Mouse (Mus musculus) liver, embryonic 11.5 days (tissue): ENCODE data around the gene Ttc7b. TPM values are rescaled to one million over a fixed set of nuclear protein-coding genes. Genes with fewer than 3 reads are reported as not detected.

Experiments
- ATAC-seq: fragments of 200-750 bp; cut with Nextera tagmentation; replicated peaks from 2 replicates; pipeline ENCODE4 v1.8.0; 2017; ENCODE audit warnings: moderate number of reproducible peaks, mild to moderate bottlenecking, moderate TSS enrichment, moderate library complexity; ENCODE audit not compliant: low FRiP score
- DNase-seq: peaks from one replicate; pipeline ENCODE4 v3.0.0-alpha.2; 2017; ENCODE audit warnings: low spot score
- H3K27ac ChIP-seq: fragments of 300-500 bp; sonication (generic); 2 replicates; pipeline ENCODE4 v1.5.1; 2014; ENCODE audit warnings: mild to moderate bottlenecking, low read depth, low read length, control low read depth
- H3K27me3 ChIP-seq: fragments of 300-500 bp; sonication (generic); replicated peaks from 2 replicates; pipeline ENCODE4 v1.6.1; 2014; ENCODE audit warnings: low read length, mixed read lengths; ENCODE audit not compliant: control insufficient read depth, insufficient read depth
- H3K36me3 ChIP-seq: fragments of 300-500 bp; sonication (generic); 2 replicates; pipeline ENCODE4 v1.6.1; 2014; ENCODE audit warnings: mild to moderate bottlenecking, low read length, moderate library complexity, mixed read lengths; ENCODE audit not compliant: control insufficient read depth, insufficient read depth
- H3K4me1 ChIP-seq: fragments of 300-500 bp; sonication (generic); replicated peaks from 2 replicates; pipeline ENCODE4 v1.6.1; 2014; ENCODE audit warnings: low read length, mixed read lengths; ENCODE audit not compliant: control insufficient read depth, insufficient read depth
- H3K4me2 ChIP-seq: fragments of 300-500 bp; sonication (generic); 2 replicates; pipeline ENCODE4 v1.6.1; 2014; ENCODE audit warnings: mild to moderate bottlenecking, control low read depth, moderate library complexity
- H3K4me3 ChIP-seq: fragments of 300-500 bp; sonication (generic); 2 replicates; pipeline ENCODE4 v1.5.1; 2014; ENCODE audit warnings: low read depth, low read length, control low read depth
- H3K9ac ChIP-seq: fragments of 300-500 bp; sonication (generic); 2 replicates; pipeline ENCODE4 v1.6.1; 2014; ENCODE audit warnings: low read depth, low read length, control low read depth
- H3K9me3 ChIP-seq: fragments of 300-500 bp; sonication (generic); 2 replicates; pipeline ENCODE4 v1.6.1; 2016; ENCODE audit warnings: low read length, inconsistent platforms, mixed read lengths; ENCODE audit not compliant: control insufficient read depth
- WGBS: fragments of 180-500 bp; shearing (Covaris S2); extraction: QIAGEN DNeasy Blood & Tissue Kit; methylation state at CpG from one replicate; pipeline ENCODE4 v1.1.7; 2014; 5-methylcytosine and 5-hydroxymethylcytosine counted together
- polyA plus RNA-seq: library from polyadenylated mRNA; unstranded; fragments of >200 nt; fragmentation: Nextera tagmentation; extraction: Ambion mirVana; gene quantifications from 2 replicates; pipeline ENCODE4 v1.2.1, GENCODE M21; 2014

Gene Ttc7b
- polyA plus RNA-seq, 1 experiment from 2014 or later = 6.2 TPM

DNA sequence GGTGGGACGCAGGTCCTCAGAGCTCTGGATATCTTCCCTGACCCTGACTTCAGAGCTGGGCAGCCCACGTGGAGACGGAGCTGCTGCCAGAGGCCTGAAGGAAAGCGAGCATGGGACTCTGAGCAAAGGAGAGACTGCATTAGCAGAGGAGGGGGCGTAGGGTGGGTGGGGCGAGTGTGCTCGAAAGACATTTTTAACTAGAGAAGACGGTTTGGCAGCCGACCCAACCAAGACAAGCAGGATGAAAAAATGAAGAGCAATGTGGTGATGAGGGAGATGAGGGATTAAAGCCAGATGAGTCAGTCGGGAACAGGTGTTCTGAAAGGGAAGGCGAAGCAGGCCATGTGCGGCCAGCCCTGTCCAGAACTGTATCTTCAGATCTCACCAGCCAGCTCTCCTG is 159.3 kb downstream of the Ttc7b start:
- Histone ChIP-seq H3K4me2 (no peak overlapping the region), H3K4me3 (no peak overlapping the region)

DNA sequence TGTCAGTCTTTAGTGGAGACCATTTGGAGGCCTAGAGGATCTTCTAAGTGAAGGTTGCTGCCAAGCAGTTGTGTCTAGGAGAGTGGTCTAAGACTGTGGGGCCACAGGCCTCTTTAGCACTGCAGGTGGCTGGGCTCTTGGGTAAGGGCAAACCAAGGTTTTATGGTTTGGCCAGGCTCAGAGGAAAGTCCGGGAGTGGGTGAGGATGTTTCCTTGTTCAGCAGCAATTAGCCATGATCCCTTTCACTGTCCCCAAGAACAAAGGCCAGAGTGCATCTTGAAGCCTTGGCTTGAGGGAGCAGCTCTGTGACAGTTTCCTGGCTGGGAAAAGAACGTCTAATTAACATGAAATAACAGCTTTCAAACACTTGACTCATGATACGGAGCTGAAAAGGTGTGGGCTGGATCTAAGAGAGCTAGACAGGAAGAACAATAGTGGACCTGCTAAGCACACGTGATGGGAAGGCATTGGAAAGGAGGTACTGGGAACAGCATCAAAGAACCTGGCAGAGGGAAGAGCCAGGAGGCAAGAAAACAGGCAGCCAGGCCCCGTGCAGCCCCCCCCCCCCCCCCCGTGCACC is 162.5 kb downstream of the Ttc7b start:
- no peak overlapping the region for H3K4me2 ChIP-seq
- ATAC-seq = no peak
- no peaks in the 10 kb centered on the region for H3K27me3 ChIP-seq
- H3K9ac ChIP-seq = no peak overlapping the region
- no peak overlapping the region for H3K4me3 ChIP-seq
- no peak for DNase-seq
- H3K27ac ChIP-seq = no peak overlapping the region
- no peaks in the 10 kb centered on the region for H3K4me1 ChIP-seq
- WGBS = 70% methylated on average over 6 of the region's 6 CpGs
- H3K36me3 ChIP-seq = no peaks in the 10 kb centered on the region
- no peaks in the 10 kb centered on the region for H3K9me3 ChIP-seq

More for the DNA sequence above, 159.3 kb downstream of the Ttc7b start:
- DNase-seq = no peak
- Histone ChIP-seq H3K27ac (no peak overlapping the region), H3K9me3 (no peaks in the 10 kb centered on the region), H3K27me3 (no peaks in the 10 kb centered on the region), H3K4me1 (no peaks in the 10 kb centered on the region), H3K36me3 (no peaks in the 10 kb centered on the region), H3K9ac (no peak overlapping the region)
- no peak for ATAC-seq
- WGBS = 83% methylated on average over 12 of the region's 12 CpGs

DNA sequence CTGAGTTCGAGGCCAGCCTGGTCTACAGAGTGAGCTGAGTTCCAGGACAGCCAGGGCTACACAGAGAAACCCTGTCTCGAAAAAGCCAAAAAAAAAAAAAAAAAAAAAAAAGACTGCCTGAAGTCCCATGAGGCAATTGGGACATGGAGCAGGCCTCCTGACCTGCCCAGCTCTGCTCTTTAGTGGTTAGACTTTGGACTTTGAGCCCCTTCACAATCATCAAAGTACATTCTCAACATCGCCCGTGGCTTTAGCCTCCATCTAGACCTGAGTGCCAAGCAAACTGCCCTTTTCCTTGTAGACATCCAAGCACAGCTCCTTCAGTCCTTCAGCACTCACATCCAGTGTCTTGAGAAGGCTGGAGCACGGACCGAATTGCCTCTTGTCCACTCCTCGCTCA is 164.2 kb downstream of the Ttc7b start:
- ATAC-seq = no peak
- no peak for DNase-seq
- Histone ChIP-seq H3K9me3 (no peaks in the 10 kb centered on the region), H3K27ac (no peak overlapping the region), H3K4me2 (no peak overlapping the region), H3K4me3 (no peak overlapping the region), H3K4me1 (no peaks in the 10 kb centered on the region), H3K36me3 (no peaks in the 10 kb centered on the region), H3K27me3 (no peaks in the 10 kb centered on the region), H3K9ac (no peak overlapping the region)
- WGBS = 86% methylated on average over 7 of the region's 7 CpGs

DNA sequence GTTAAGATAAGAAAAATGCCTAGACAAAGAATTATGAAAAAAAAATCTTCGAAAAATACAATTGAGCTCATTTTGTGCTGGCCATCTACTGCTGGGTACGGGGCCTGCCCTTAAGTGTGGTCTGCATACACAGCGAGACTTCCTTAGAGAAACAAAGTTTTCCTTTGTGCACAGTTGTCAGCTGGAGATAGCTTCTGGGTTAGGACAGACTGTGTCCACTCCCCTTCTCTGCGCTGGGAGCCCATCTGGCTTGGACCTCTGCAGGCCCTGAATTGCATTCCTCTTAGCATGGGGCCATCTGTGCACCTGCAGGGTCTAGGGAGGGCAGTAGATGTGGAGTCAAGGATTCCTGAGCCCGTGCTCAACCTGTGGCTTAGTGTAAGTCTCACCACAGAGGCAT is 165.1 kb downstream of the Ttc7b start:
- no peaks in the 10 kb centered on the region for H3K36me3 ChIP-seq
- H3K4me3 ChIP-seq = no peak overlapping the region
- no peaks in the 10 kb centered on the region for H3K9me3 ChIP-seq
- no peak overlapping the region for H3K9ac ChIP-seq
- H3K27ac ChIP-seq = no peak overlapping the region
- no peaks in the 10 kb centered on the region for H3K27me3 ChIP-seq
- ATAC-seq (no peak), DNase-seq (no peak)
- H3K4me1 ChIP-seq = no peaks in the 10 kb centered on the region
- WGBS = 84% methylated on average over 5 of the region's 5 CpGs
- H3K4me2 ChIP-seq = no peak overlapping the region

DNA sequence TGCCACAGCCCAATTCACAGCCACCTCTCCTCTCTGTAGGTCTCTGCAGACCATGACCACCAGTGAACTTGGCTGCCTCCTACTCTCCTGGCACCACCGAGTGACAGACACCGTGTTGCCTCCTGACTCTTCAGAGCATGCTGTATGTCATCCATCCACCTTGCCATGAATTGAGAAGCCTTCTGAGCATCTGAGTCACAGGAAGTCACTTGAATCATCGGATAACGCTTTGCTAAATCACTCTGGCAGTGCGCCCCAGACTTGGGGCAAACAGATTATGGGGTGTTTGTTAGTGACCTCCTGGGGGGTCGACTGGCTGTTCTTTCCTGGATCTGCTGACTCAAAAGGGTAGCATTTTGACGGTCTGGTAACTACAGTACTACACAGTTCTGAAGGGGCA is 166.7 kb downstream of the Ttc7b start:
- ATAC-seq (no peak), DNase-seq (no peak)
- Histone ChIP-seq H3K4me3 (no peak overlapping the region), H3K27ac (no peak overlapping the region), H3K9me3 (no peaks in the 10 kb centered on the region), H3K4me2 (no peak overlapping the region), H3K36me3 (no peaks in the 10 kb centered on the region), H3K4me1 (no peaks in the 10 kb centered on the region), H3K9ac (no peak overlapping the region), H3K27me3 (no peaks in the 10 kb centered on the region)
- 71% methylated on average over 7 of the region's 7 CpGs for WGBS

DNA sequence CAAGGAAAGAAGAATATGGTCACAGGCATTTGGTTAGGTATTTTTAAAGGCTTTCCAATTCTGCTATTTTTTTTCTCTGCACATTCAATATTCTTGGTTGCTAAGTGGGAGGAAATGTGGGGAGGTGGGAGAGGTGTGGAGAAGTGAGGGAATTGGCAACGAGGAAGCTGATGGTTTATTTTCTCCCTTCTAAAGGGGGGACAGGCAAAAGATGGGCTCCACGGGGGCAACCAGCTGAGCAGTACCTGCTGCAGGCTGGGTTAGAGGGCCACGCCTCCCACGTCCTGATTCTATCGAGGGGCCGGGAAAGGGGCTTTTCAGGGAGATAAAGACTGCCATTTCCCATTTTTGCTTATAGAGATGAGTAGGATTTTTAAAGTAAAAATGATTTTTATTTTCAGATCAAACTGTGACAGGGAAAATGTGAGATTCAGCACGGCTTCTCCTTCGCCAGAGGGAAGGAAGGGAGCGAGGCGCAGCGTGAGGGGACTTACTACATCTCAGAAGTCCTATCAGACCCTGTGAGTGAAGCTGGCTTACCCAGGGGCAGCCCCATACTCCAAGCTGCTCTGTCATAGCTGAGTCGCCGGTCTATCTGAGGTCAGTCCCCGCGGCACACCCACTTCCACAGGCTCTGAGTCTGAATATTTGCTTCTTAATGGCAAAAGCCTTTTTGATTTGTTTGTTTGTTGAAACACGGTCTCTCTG is 167.4 kb downstream of the Ttc7b start:
- Histone ChIP-seq H3K27me3 (no peaks in the 10 kb centered on the region), H3K9me3 (no peaks in the 10 kb centered on the region), H3K9ac (no peak overlapping the region), H3K36me3 (no peaks in the 10 kb centered on the region), H3K4me2 (no peak overlapping the region), H3K4me3 (no peak overlapping the region), H3K4me1 (no peaks in the 10 kb centered on the region), H3K27ac (no peak overlapping the region)
- 79% methylated on average over 16 of the region's 16 CpGs for WGBS
- no peak for ATAC-seq
- no peak for DNase-seq

DNA sequence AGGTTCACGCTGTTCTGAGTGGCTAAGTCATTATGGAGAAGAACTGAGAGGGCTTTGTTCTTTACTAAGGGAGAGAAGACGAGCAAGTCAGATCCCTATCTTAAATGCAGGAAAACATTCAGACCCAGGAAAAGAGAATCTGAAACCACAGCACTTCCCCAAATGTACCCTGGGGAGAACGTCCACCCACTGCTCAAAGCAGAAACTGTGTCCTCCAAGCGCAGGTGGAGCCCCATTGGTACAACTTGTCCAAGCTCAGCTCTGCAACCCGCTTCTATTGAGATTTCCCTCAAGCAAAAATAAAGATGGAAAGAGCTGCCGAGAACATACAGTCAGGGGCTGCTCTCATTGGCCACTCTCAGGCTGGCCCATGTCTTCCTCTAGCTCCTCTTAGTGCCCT is 168.5 kb downstream of the Ttc7b start:
- Histone ChIP-seq H3K9me3 (no peaks in the 10 kb centered on the region), H3K4me3 (no peak overlapping the region), H3K27ac (no peak overlapping the region), H3K36me3 (no peaks in the 10 kb centered on the region), H3K4me1 (no peaks in the 10 kb centered on the region), H3K9ac (no peak overlapping the region), H3K27me3 (no peaks in the 10 kb centered on the region), H3K4me2 (no peak overlapping the region)
- 69% methylated on average over 6 of the region's 6 CpGs for WGBS
- DNase-seq = no peak
- no peak for ATAC-seq

DNA sequence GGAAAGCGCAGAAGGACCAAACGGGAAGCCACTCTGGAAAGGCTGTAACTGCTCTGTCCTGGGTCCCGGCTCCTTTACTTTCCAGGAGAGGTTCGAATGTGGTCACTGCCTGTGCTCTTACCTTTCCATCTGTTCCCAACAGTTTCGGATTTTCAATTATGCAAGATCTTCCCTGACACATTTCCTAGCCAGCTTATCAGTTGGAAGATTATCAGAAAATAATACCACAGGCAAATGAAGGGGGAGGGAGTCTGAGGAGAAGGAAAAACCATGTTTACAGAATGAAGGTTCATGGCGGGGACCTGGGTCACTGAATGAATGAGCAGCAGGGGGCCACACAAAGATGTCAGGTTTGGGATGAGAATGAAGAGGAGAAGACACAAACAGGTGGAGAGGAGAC is 177.1 kb downstream of the Ttc7b start:
- Histone ChIP-seq H3K4me3 (no peak overlapping the region), H3K27ac (no peak overlapping the region), H3K9me3 (no peaks in the 10 kb centered on the region), H3K27me3 (no peaks in the 10 kb centered on the region), H3K4me1 (no peaks in the 10 kb centered on the region), H3K36me3 (no peaks in the 10 kb centered on the region), H3K9ac (no peak overlapping the region), H3K4me2 (no peak overlapping the region)
- WGBS = 67% methylated on average over 6 of the region's 6 CpGs
- ATAC-seq (no peak), DNase-seq (no peak)

DNA sequence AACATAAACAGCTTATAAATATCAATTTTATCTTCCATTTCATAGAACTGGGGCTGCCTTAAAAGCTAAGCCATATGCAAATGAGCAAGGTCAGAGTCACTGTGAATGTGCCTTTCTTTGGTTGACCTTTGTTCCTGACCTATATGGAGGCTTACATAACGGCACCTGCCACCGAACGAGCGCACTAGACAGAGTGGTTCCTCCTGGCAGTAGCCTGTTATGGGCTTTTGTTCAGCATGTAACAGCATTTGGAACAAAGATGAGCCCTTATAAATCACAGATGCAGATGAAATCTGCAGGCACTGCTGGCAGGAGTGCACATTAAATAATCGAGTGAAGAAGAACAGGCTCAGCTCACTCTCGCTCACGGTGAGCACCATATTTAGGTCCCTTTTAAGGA is 179.0 kb downstream of the Ttc7b start:
- Histone ChIP-seq H3K9me3 (no peaks in the 10 kb centered on the region), H3K27me3 (no peaks in the 10 kb centered on the region), H3K9ac (no peak overlapping the region), H3K4me3 (no peak overlapping the region), H3K4me2 (no peak overlapping the region), H3K4me1 (no peaks in the 10 kb centered on the region), H3K27ac (no peak overlapping the region), H3K36me3 (no peaks in the 10 kb centered on the region)
- 75% methylated on average over 7 of the region's 7 CpGs for WGBS
- ATAC-seq = peak; percentile 39; the same call in 1 of the 2 replicates
- no peak for DNase-seq
